Mouse (Mus musculus): ENCODE results near the gene Cpsf3. TPM values are rescaled to one million over a fixed set of nuclear protein-coding genes. Genes with fewer than 3 reads are reported as not detected.

Gene Cpsf3
- total and polyA plus RNA-seq, 3 experiments = 10.1 to 165 (median 113) TPM

DNA sequence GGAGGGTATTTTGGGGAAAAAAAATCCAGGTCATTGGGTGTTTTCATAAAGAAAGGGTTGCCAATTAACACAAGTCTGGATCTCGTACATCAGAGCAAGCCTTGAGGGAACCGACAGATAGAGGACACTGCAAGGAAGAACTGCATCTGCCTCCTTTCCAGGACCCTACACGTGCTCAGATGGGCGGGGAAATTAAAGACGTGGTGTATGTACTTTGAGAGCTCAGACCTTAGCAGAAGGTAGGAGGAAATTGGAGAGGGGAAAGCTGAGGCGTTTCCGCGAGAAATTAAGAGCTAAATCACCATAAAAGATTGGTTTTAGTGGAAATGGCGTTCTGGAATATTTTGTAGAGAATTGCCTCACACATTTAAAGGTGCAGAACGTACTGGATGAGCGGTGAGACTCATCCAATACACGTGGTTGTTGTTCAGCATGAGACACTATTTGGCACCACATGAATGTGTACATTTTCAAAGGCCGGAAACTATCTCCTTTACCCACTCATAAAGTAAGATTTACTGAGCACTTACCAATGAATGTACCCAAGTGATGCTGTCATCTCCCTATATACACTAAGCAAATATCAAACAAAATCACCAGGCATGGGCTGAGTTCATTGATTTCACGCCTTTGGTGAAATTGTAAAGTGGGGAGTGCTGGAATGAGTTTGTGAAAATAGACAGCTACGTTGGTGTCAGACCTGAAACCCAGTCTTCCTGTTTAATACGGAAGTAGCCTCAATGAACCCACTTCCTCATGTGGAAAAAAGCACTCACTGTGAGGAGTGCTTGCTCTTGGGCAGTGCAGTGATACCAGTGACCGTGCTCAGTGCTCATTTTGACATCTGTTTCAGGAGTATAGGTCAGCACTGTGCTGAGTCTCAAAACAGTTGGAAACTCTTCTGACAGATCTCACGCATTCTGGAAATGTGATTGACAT is 1.8 kb downstream of the Cpsf3 start:
- TF ChIP-seq POLR2AphosphoS5 (IDR thresholded peaks at IDR 0.05; ENCODE audit: insufficient replicate concordance, low read depth, low read length) = no peak
- no peak for TF ChIP-seq GATA2 (IDR thresholded peaks at IDR 0.05; ENCODE audit: borderline replicate concordance, low read depth, low read length)
- no peak for TF ChIP-seq GATA1 (IDR thresholded peaks at IDR 0.05; ENCODE audit: borderline replicate concordance, low read length)
- no peak for TF ChIP-seq TAL1 (conservative IDR thresholded peaks at IDR 0.05; ENCODE audit: low read depth, low read length)
- TF ChIP-seq CTCF (IDR thresholded peaks at IDR 0.05; ENCODE audit: low read depth, low read length) = no peak
- Histone ChIP-seq H3K9me3 (replicated peaks) (no peaks in the 10 kb centered on the region), H3K4me3 (ENCODE audit: low read depth, low read length) (peak overlapping the region; percentile 90), H3K4me1 (ENCODE audit: insufficient read depth, low read depth, low read length) (peaks cover 40% of the 10 kb centered on the region), H3K36me3 (replicated peaks) (peaks cover 56% of the 10 kb centered on the region), H3K27me3 (ENCODE audit: insufficient read depth, low read length) (no peaks in the 10 kb centered on the region)
- DNase-seq (ENCODE audit: low spot score) = peak; percentile 43
- ATAC-seq (ENCODE audit: extremely low read depth, insufficient number of reproducible peaks, low FRiP score, poor library complexity, severe bottlenecking) = peak; percentile 18; the same call in 1 of the 2 replicates

GRCm38 (mm10) chr12:21288716-21289395 is 3.7 kb downstream of the Cpsf3 start:
- H3K36me3 ChIP-seq (replicated peaks) = peaks cover 65% of the 10 kb centered on the region

DNA sequence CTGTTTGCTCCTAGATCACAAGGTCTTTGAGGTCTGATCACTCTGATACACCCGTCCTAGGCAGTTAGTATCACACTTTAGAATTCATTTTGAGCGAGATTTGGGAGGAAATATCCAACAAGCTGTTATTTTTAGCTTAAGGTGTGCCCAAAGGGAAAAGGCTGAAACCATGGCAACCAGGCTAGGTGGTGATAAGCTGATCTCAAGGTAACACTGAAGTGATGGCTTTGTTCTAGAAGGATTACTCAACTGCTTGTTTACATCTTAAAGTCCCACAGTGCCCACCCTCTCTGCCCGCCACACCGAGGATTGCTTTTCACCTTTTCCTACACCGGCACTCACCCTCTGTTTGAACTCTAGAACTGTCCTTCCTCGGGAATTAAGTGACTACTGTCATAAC is 4.5 kb downstream of the Cpsf3 start:
- Histone ChIP-seq H3K4me1 (ENCODE audit: insufficient read depth, low read depth, low read length) (peaks cover 38% of the 10 kb centered on the region), H3K9me3 (replicated peaks) (no peaks in the 10 kb centered on the region), H3K36me3 (replicated peaks) (peaks cover 73% of the 10 kb centered on the region), H3K27me3 (ENCODE audit: insufficient read depth, low read length) (no peaks in the 10 kb centered on the region), H3K4me3 (ENCODE audit: low read depth, low read length) (no peak overlapping the region)
- no peak for TF ChIP-seq POLR2AphosphoS5 (IDR thresholded peaks at IDR 0.05; ENCODE audit: insufficient replicate concordance, low read depth, low read length)
- no peak for TF ChIP-seq GATA1 (IDR thresholded peaks at IDR 0.05; ENCODE audit: borderline replicate concordance, low read length)
- TF ChIP-seq TAL1 (conservative IDR thresholded peaks at IDR 0.05; ENCODE audit: low read depth, low read length) = no peak
- no peak for TF ChIP-seq GATA2 (IDR thresholded peaks at IDR 0.05; ENCODE audit: borderline replicate concordance, low read depth, low read length)
- TF ChIP-seq CTCF (IDR thresholded peaks at IDR 0.05; ENCODE audit: low read depth, low read length) = no peak
- no peak for ATAC-seq (ENCODE audit: extremely low read depth, insufficient number of reproducible peaks, low FRiP score, poor library complexity, severe bottlenecking)
- DNase-seq (ENCODE audit: low spot score) = no peak

More at GRCm38 (mm10) chr12:21288716-21289395, 3.7 kb downstream of the Cpsf3 start:
- Histone ChIP-seq H3K4me1 (ENCODE audit: insufficient read depth, low read depth, low read length) (peaks cover 40% of the 10 kb centered on the region), H3K27me3 (ENCODE audit: insufficient read depth, low read length) (no peaks in the 10 kb centered on the region), H3K4me3 (ENCODE audit: low read depth, low read length) (no peak overlapping the region), H3K9me3 (replicated peaks) (no peaks in the 10 kb centered on the region)
- ATAC-seq (ENCODE audit: extremely low read depth, insufficient number of reproducible peaks, low FRiP score, poor library complexity, severe bottlenecking) (no peak), DNase-seq (ENCODE audit: low spot score) (no peak)
- no peak for TF ChIP-seq POLR2AphosphoS5 (IDR thresholded peaks at IDR 0.05; ENCODE audit: insufficient replicate concordance, low read depth, low read length)
- no peak for TF ChIP-seq TAL1 (conservative IDR thresholded peaks at IDR 0.05; ENCODE audit: low read depth, low read length)
- no peak for TF ChIP-seq GATA1 (IDR thresholded peaks at IDR 0.05; ENCODE audit: borderline replicate concordance, low read length)
- TF ChIP-seq GATA2 (IDR thresholded peaks at IDR 0.05; ENCODE audit: borderline replicate concordance, low read depth, low read length) = no peak
- TF ChIP-seq CTCF (IDR thresholded peaks at IDR 0.05; ENCODE audit: low read depth, low read length) = no peak

DNA sequence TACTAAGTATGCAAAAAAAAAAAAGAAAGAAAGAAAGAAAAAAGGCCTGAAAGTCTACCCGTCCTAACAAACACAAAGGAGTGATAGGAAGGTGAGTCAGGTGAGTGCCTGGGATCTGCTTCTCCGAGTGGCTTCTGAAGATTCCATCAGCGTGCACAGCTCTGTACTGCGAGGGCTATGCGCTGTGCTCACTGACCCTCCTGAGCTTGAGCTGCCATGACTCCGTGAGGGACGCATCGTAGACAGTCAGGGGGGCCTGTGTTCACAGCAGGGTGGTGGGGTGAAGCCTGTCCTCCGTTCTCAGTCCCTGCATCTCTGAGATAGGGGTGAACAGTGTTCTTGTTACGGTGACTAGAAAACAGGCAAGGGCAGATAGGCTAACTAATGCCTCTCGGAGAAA is 13.7 kb downstream of the Cpsf3 start:
- Histone ChIP-seq H3K4me3 (ENCODE audit: low read depth, low read length) (no peak overlapping the region), H3K9me3 (replicated peaks) (no peaks in the 10 kb centered on the region), H3K27me3 (ENCODE audit: insufficient read depth, low read length) (no peaks in the 10 kb centered on the region), H3K4me1 (ENCODE audit: insufficient read depth, low read depth, low read length) (peaks cover 17% of the 10 kb centered on the region), H3K36me3 (replicated peaks) (peaks cover 95% of the 10 kb centered on the region)
- ATAC-seq (ENCODE audit: extremely low read depth, insufficient number of reproducible peaks, low FRiP score, poor library complexity, severe bottlenecking) (no peak), DNase-seq (ENCODE audit: low spot score) (no peak)
- TF ChIP-seq CTCF (IDR thresholded peaks at IDR 0.05; ENCODE audit: low read depth, low read length) (no peak), TAL1 (conservative IDR thresholded peaks at IDR 0.05; ENCODE audit: low read depth, low read length) (no peak), POLR2AphosphoS5 (IDR thresholded peaks at IDR 0.05; ENCODE audit: insufficient replicate concordance, low read depth, low read length) (no peak), GATA2 (IDR thresholded peaks at IDR 0.05; ENCODE audit: borderline replicate concordance, low read depth, low read length) (no peak), GATA1 (IDR thresholded peaks at IDR 0.05; ENCODE audit: borderline replicate concordance, low read length) (no peak)

DNA sequence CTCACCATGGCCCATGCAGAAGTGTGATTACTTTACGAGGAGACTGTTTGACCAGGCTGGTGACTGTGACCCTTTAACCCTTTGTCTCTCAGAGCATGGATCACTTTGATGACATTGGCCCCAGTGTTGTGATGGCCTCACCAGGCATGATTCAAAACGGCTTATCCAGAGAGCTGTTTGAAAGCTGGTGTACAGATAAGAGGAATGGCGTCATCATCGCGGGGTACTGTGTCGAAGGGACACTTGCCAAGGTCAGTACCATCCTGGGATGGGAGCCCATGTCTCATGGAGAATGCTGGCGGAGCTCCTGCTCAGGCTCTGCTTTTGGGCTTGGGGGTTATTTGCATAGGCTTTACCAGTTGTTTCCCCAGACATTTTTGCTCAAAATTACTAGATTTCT is 16.1 kb downstream of the Cpsf3 start:
- no peak for ATAC-seq (ENCODE audit: extremely low read depth, insufficient number of reproducible peaks, low FRiP score, poor library complexity, severe bottlenecking)
- H3K27me3 ChIP-seq (ENCODE audit: insufficient read depth, low read length) = no peaks in the 10 kb centered on the region
- DNase-seq (ENCODE audit: low spot score) = no peak
- H3K36me3 ChIP-seq (replicated peaks) = peaks cover 94% of the 10 kb centered on the region
- H3K4me3 ChIP-seq (ENCODE audit: low read depth, low read length) = no peak overlapping the region
- TF ChIP-seq CTCF (IDR thresholded peaks at IDR 0.05; ENCODE audit: low read depth, low read length) (no peak), POLR2AphosphoS5 (IDR thresholded peaks at IDR 0.05; ENCODE audit: insufficient replicate concordance, low read depth, low read length) (no peak), GATA2 (IDR thresholded peaks at IDR 0.05; ENCODE audit: borderline replicate concordance, low read depth, low read length) (no peak), GATA1 (IDR thresholded peaks at IDR 0.05; ENCODE audit: borderline replicate concordance, low read length) (no peak), TAL1 (conservative IDR thresholded peaks at IDR 0.05; ENCODE audit: low read depth, low read length) (no peak)
- no peaks in the 10 kb centered on the region for H3K9me3 ChIP-seq (replicated peaks)
- peaks cover 17% of the 10 kb centered on the region for H3K4me1 ChIP-seq (ENCODE audit: insufficient read depth, low read depth, low read length)

GRCm38 (mm10) chr12:21301932-21302331 is 16.7 kb downstream of the Cpsf3 start:
- TF ChIP-seq GATA2 (IDR thresholded peaks at IDR 0.05; ENCODE audit: borderline replicate concordance, low read depth, low read length) (no peak), TAL1 (conservative IDR thresholded peaks at IDR 0.05; ENCODE audit: low read depth, low read length) (no peak), GATA1 (IDR thresholded peaks at IDR 0.05; ENCODE audit: borderline replicate concordance, low read length) (no peak), POLR2AphosphoS5 (IDR thresholded peaks at IDR 0.05; ENCODE audit: insufficient replicate concordance, low read depth, low read length) (no peak), CTCF (IDR thresholded peaks at IDR 0.05; ENCODE audit: low read depth, low read length) (no peak)
- DNase-seq (ENCODE audit: low spot score) (no peak), ATAC-seq (ENCODE audit: extremely low read depth, insufficient number of reproducible peaks, low FRiP score, poor library complexity, severe bottlenecking) (no peak; the same call in 1 of the 2 replicates)
- H3K27me3 ChIP-seq (ENCODE audit: insufficient read depth, low read length) = no peaks in the 10 kb centered on the region
- peaks cover 17% of the 10 kb centered on the region for H3K4me1 ChIP-seq (ENCODE audit: insufficient read depth, low read depth, low read length)
- peaks cover 94% of the 10 kb centered on the region for H3K36me3 ChIP-seq (replicated peaks)
- no peaks in the 10 kb centered on the region for H3K9me3 ChIP-seq (replicated peaks)
- no peak overlapping the region for H3K4me3 ChIP-seq (ENCODE audit: low read depth, low read length)

All from G1E (cell line).